Mouse (Mus musculus) Muller cell, postnatal 12 days (primary cell): ENCODE measurements around the gene Med25.
A peak's percentile ranks its signal among the peaks of the same experiment; 100 is the strongest.
"Not testable (repeated sequence)": the region's sequence is repeated elsewhere in the genome, so short reads cannot be mapped to it uniquely, and the experiment has no call there.

ENCODE experiments used
- DNase-seq: peaks from one replicate; pipeline ENCODE4 v3.0.0-alpha.2; 2015; ENCODE audit errors: inconsistent ontology term

Med25 gene

DNA sequence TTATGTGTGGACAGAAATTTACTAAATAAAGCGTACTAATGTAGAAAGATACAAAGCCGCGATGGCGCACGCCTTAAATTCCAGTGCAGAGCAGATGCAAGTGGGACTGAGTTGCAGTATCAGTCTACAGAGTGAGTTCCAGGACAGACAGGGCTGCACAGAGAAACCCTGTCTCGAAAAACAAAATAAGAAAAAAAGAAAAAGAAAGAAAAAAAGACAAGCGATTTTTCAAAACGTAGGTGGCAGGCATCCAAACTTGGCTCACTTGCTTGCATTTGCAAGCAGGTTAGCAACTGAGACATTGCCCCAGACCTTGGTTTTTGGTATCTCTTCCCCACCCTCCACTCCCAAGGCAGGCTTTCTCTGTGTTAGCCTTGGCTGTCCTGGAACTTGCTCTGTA lies 685 bp upstream of the Med25 start:
- peak; percentile 27 for DNase-seq

- no peak for DNase-seq
Measured at GRCm38 (mm10) chr7:44891611-44892010, 901 bp downstream of the Med25 start.

- DNase-seq, result no peak
Measured at GRCm38 (mm10) chr7:44890737-44891136, 1.8 kb downstream of the Med25 start.

GRCm38 (mm10) chr7:44890180-44890579 lies 2.3 kb downstream of the Med25 start:
- no peak for DNase-seq

DNA sequence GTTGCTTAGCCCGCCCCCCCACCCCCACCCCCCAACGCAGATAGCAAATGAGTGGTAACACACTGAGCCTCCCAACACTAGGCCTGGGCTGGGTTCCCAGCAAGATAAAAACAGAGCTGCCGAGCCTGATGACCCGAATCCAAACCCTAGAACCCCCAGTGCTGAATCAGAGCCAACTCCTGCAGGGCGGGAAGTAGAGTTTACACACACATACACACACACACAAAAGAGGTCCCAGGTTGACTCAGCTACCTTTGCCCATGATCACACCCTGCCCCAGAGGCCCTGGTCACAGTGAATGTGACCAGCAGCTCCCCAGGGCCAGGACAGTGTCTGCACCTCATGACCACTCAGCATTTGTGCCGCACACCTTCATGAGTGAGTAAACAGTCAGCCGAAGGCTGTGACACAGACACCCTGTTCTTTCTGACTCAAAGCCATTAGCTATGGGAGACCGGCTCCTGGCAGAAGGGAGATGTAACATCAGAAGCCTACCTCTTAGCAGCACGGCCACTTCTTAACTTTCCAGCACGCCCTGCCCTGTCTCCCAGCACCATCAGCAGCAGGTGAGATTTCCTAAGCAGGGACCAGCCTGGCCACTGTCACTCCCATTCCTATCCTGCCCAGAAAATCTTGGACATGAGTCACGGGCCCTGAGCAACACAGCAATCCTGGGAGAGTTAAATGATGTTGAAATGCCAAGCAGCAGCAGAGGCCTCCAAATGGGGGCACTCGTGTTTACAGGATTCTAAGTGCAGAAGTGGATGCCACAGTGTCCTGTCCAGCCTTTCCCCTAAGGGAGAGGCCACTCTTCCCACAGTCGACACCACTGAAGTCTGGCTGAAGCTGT lies 4.0 kb downstream of the Med25 start:
- peak; percentile 83 for DNase-seq

GRCm38 (mm10) chr7:44886964-44887363 lies 5.5 kb downstream of the Med25 start:
- DNase-seq, result no peak

DNA sequence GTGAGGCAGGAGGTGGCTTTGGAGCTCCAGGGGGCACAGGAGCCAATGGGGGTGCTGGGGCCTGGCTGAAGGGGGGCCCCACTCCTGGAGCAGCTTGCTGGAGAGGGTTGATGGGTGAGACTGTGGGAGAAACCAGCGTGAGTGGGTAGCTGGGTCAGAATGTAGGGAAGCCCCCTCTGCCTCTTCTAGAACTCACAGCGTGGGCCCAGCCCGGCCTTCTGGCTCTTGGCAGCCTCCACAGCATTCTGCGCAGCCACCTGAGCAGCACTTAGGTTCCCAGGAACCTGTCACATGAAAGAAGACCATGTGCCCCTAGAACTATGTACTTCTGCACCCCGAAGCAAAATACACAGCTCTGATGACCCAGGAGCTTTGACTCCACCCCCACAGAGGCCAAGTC lies 7.9 kb downstream of the Med25 start:
- no peak for DNase-seq

DNA sequence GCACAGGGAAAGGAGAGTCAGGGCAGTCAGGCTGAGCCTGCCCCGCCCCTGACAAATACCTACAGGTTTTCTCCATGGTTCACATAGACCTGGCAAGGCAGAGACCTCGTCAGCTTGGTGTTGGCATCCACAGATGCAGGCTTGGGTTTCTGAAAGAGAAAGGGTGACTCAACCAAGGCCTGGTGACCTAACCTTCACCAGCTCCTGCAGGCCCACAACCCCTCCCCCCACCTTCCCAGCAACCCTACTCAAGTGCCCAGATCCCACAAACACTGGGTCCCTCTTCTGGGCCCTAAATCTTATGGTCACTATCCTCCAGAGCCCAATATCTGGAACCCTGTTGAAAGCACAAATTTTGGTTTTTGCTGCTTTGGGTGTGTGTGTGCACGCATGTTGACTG lies 9.5 kb downstream of the Med25 start:
- no peak for DNase-seq

GRCm38 (mm10) chr7:44877833-44878232 lies 14.7 kb downstream of the Med25 start:
- DNase-seq, result no peak

DNA sequence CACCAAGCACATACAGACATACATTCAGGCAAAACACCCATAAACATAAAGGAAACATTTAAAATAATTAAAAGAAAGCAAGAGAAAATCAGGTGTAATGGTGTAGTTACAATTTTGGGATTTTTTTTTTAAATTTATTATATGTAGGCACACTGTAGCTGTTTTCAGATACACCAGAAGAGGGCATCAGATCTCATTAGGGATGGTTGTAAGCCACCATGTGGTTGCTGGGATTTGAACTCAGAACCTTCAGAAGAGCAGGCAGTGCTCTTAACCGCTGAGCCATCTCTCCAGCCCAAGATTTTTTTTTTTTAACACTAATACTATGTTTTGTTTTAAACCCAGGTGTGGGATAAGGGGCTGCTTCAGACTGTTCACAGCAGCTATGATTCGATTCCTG lies 20.7 kb downstream of the Med25 start:
- DNase-seq, result not testable (repeated sequence)

- DNase-seq, result no peak
Measured at GRCm38 (mm10) chr7:44871181-44871580, 21.3 kb downstream of the Med25 start.

DNA sequence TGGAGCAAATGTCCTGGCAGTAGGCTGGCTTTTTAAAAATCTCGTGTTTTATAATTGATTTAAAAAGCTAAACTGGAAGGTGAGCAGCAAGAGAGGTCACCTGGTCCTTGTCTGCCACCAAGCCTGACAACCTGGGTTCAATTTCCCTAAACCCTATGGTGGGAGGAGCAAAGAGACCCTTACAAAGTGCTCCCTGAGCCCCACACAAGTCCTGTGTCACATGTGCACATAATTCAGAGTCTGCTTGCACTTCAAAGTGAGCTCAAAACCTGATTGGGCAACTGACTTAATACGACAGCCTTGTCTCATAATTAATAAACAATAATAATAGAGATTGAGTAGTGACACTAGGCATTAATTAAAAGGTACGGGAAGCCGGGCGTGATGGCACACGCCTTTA lies 21.9 kb downstream of the Med25 start:
- DNase-seq, result no peak

- DNase-seq, result peak; percentile 97
Measured at GRCm38 (mm10) chr7:44869697-44870528, 22.6 kb downstream of the Med25 start, which contains the start of gene Ptov1. Ptov1 (minus strand) TSS chr7:44869788.

DNA sequence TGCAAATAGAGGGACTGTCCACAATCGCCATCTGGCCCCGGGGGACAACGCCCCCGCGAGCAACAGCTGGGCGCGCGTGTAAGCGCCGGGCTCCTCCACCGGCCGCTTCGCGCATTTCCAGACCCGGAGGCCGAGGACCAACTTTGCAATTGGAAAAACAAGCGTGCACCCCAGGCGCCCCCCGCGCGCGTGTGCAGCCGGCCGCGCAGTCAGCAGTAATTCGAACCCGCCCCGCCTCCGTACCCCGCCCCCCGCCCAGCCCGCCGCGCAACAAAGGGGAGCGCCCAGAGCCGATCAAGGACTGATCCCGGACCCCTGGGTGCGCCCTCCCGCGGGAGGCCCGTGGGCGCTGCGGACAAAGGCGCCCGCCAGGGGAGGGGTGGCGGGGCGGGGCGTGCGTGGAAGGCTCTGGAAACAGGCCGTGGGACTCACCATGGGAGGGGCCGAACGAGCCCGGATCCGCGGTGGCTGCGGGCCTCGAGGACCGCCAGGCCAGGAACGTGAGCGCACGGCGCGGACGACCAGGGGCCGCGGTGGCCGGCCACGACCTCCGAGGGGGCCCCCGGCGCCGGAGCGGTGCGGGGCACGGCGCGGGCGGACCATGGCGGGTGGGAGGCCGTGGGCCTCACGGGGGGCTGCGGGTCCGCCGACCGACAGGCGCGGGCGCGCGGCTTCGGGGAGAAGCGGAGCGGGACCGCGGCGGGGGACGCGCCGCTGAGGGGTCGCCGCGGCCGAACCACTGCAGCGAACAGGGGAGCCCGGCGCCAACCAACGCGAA lies 23.4 kb downstream of the Med25 start:
- DNase-seq, result peak; percentile 79

DNA sequence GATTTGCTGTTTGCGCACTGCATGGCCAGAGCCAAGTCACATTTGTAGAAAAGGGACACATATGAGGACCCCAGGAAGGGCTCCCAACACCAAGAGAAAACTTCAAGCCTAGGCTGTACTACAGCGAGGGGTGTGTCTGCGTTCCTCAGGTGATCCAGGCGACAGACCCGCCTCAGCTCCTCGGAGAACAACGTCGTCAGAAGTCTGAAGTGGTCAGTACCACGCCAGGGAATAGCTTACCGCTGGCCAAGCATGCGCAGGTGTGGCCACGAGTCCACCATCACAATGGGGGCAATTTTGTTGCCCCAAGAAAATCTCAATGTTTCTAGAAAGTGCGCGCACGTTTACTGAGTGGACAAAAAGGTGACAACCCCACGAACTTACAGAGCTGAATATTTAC lies 24.0 kb downstream of the Med25 start:
- DNase-seq, result no peak

DNA sequence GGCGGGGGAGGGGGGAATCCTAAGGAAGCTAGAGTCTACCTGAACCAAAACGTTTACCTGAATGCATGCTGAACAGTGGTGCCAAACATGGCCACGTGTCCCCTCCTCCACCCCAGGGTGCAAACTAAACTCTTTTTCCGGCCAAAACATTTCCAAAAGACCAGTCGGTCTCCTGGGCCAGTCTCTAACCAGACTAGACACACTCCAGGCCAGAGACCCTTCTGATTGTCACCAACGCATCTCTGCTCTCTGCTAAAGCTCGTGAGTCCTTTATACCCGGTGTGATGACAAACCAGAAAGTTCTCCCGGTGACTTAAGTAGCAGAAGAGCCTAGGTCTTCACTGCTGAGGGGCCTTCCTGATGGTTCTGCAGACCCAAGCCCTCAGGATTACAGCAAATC lies 24.7 kb downstream of the Med25 start:
- no peak for DNase-seq

DNA sequence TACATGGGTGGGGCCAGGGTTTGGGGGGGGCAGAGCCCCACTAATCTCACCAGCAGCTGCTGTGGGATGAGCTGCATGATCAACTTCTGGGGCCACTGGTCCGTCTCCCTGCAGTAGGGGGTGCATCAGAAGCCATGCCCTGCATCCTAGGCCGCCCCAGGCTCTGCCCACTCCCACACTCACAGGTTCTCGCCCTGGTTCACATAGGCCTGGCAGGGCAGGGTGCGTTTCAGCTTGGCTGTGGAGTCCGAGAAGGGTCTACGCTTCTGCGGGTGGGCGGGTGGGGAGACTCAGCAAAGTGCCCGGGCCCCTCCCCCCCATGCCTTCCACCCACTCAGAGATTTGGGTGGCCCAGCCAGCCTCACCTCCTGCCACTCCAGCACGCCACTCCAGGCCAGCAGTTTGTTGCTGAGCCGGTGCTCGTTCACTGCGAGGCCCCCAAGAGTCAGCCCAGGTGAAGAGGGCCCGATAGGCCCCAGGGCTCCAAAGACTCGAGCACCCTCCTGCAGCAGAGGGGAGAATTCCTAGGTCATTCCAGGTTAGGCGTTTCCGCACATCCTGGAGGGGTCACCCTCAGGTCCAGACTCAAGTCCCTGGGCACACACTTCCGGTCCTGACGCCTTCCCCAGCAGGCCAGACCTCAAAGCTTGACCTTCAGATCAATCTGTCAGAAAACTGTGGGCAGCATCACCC lies 25.4 kb downstream of the Med25 start:
- no peak for DNase-seq

DNA sequence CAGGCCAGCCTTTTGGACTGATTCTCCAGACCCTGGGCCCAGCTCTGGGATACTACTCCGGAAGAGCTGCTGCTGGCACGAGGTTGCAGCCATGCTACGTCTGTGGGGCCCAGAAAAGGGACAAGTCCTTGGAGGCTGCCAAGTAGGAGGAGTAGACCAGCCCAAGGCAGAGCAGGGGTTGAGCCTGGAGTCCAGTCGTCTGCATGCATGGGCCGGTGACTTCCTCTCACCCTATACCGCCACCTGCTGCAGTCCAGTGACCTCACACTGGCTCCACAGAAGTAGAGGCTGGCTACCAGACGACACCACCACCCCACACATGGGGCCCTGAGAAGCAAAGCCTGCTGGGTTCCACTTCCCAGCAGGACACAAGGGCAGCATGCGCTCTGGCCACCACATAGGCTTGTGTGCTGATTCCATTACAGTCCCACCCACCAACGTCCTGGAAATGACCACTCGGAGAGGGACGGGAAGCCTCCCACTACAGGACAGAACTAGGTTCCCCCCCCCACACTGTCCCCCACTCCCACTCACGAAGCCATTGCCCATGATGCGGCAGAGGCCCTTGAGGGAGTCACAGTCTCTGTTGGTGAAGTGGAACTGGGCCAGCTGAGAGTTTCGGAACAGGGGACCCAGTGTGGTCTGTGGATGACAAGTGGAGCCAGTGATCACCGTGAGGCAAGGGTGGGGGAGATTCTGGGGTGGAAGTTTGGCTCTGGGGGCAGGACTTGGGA lies 26.1 kb downstream of the Med25 start:
- DNase-seq, result peak; percentile 82

DNA sequence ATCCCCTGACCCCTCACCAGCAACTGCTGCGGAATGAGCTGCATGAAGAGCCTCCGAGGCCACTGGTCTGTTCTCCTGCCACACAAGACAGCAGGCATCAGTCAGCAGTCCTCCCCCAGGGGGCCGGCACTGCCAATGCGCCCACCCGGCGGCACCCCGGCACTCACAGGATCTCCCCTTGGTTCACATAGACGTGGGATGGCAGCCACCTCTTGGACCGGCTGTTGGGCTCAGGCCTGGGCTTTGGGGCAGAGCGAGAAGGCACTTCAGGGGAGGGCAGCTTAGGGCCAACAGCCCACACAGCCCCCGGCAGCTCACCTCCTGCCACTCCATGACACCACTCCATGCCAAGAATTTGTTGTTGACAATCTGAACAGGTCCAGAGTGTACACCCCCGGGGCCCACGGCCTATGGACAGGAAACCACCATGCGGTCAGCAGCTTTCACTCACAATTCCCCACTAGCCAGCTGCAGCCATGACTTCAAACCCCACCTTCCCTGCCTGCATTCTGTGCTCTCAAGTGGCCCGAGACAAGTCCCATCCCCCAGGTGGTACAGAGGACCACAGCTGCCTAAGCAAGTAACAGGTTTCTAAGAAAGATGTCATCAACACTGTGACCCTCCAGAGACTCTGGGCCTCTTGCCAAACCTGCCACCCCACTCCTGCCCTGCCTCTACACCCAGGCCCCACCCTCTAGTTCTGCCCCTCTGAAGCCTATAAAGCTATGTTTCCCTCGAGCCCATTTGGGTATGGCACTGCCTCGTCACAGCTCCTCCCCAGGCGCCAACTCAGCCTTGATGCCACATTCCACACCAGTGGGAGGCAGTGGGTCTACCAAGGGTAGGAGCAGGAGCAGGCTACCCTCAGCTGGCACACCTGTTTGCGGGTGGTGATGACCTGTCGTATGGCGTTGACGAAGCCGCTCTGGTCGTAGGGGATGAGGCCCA lies 27.6 kb downstream of the Med25 start:
- DNase-seq, result no peak
